Mouse (Mus musculus) urinary bladder, postnatal 10 days (tissue): ENCODE measurements around the gene Vmn1r88.
"Not testable (repeated sequence)": the region's sequence is repeated elsewhere in the genome, so short reads cannot be mapped to it uniquely, and the experiment has no call there.

Source experiments
- DNase-seq: peaks from one replicate; pipeline ENCODE4 v3.0.0; 2022; ENCODE audit warnings: low spot score

Vmn1r88 gene

GRCm38 (mm10) chr7:13159268-13159667 is at the start of gene Vmn1r88:
Gene Vmn1r88, plus strand, starts transcription at chr7:13159568.
- no peak for DNase-seq

GRCm38 (mm10) chr7:13119817-13120216 is 39.6 kb upstream of the Vmn1r88 start, which contains the start of gene Vmn1r86:
Gene Vmn1r86, minus strand, starts transcription at chr7:13119917.
- DNase-seq, result no peak

GRCm38 (mm10) chr7:13123554-13124153 is 35.7 kb upstream of the Vmn1r88 start:
- DNase-seq, result not testable (repeated sequence)

GRCm38 (mm10) chr7:13131856-13132255 is 27.5 kb upstream of the Vmn1r88 start:
- DNase-seq, result no peak

GRCm38 (mm10) chr7:13137340-13137739 is 22.0 kb upstream of the Vmn1r88 start:
- no peak for DNase-seq

GRCm38 (mm10) chr7:13140057-13140456 is 19.3 kb upstream of the Vmn1r88 start, which contains the start of gene Vmn1r87:
Gene Vmn1r87, minus strand, starts transcription at chr7:13140157.
- DNase-seq, result no peak

GRCm38 (mm10) chr7:13212720-13213119 is 53.4 kb downstream of the Vmn1r88 start, which contains the start of gene Vmn1r89:
Gene Vmn1r89, plus strand, starts transcription at chr7:13213020.
- DNase-seq, result no peak
